Mouse (Mus musculus): Measurements from ENCODE around the gene Zfp704. TPM values are rescaled to one million over a fixed set of nuclear protein-coding genes. Genes with fewer than 3 reads are reported as not detected.

Gene Zfp704
- polyA plus RNA-seq, 1 experiment = 0.08 TPM

DNA sequence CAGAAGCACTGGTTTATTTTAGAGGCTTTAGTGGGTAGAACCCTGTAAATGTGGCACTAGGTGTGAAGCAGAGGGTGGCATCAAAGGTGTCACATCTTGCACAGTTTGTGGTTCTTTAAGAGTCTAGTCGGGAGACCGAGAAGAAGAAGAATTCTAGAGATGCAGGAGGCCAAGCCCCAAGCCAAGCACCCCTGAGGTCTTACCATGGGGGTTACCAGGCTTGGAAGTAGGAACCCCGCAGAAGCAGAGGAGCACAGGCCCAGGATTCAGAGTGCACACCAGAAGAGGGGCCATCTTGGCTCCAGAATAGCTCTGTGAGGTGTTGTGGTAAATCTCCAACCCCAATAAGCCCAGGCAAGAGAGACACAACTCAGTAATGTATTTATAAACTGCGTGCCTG, 201.0 kb downstream of the Zfp704 start:
- Histone ChIP-seq H3K9me3 (ENCODE audit: control insufficient read depth, low read length) (no peaks in the 10 kb centered on the region), H3K4me1 (ENCODE audit: control insufficient read depth) (peaks cover 6% of the 10 kb centered on the region), H3K4me3 (replicated peaks) (no peak overlapping the region), H3K27me3 (ENCODE audit: control insufficient read depth) (no peaks in the 10 kb centered on the region), H3K36me3 (ENCODE audit: control insufficient read depth) (no peaks in the 10 kb centered on the region)
- TF ChIP-seq TAL1 (IDR thresholded peaks at IDR 0.05; ENCODE audit: low read length) (no peak), GATA1 (IDR thresholded peaks at IDR 0.05; ENCODE audit: low read length) (no peak)

DNA sequence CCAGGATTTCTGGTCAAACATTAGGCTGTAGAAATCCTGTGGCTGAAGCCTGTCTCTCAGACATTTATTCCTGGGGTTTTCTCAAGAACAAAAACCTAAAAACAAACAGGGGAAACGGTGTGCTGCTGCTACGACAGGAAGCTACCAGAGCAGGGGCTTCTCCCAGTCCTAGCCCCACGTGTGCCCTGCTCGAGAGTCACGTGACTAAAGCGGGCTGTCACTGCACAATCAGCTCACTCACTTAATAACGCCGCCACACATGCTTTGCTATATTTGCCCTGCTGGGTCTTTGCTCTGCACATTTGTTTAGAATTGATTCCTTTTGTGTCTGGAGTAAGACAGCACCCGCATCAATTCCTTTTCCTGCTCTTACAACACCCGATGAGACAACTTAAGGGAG, 202.1 kb downstream of the Zfp704 start:
- H3K36me3 ChIP-seq (ENCODE audit: control insufficient read depth) = no peaks in the 10 kb centered on the region
- TF ChIP-seq GATA1 (IDR thresholded peaks at IDR 0.05; ENCODE audit: low read length) (no peak), TAL1 (IDR thresholded peaks at IDR 0.05; ENCODE audit: low read length) (no peak)
- no peaks in the 10 kb centered on the region for H3K27me3 ChIP-seq (ENCODE audit: control insufficient read depth)
- H3K9me3 ChIP-seq (ENCODE audit: control insufficient read depth, low read length) = no peaks in the 10 kb centered on the region
- H3K4me1 ChIP-seq (ENCODE audit: control insufficient read depth) = peaks cover 17% of the 10 kb centered on the region
- H3K4me3 ChIP-seq (replicated peaks) = no peak overlapping the region

DNA sequence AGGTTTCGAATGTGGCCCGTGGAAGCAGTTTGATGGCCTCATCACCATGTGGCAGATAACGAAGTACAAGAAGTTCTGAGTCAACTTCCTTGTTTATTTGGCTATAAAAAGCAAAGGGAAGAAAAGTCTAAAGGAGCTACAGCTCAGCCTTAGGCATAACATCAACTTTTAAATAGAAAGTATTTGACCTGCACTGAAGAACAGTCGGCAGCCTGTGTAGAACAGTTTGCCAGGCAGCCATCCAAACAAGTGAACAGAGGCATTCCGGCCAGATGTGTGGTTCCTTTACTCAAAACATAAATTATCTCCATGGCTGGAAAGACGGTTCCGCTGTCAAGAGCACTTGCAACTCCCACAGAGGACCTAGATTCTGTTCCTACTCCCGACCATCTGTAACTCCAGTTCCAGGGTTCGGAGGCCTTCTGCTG, 202.8 kb downstream of the Zfp704 start:
- Histone ChIP-seq H3K9me3 (ENCODE audit: control insufficient read depth, low read length) (no peaks in the 10 kb centered on the region), H3K4me3 (replicated peaks) (no peak overlapping the region), H3K4me1 (ENCODE audit: control insufficient read depth) (peaks cover 21% of the 10 kb centered on the region), H3K36me3 (ENCODE audit: control insufficient read depth) (no peaks in the 10 kb centered on the region), H3K27me3 (ENCODE audit: control insufficient read depth) (no peaks in the 10 kb centered on the region)
- TF ChIP-seq GATA1 (IDR thresholded peaks at IDR 0.05; ENCODE audit: low read length) (no peak), TAL1 (IDR thresholded peaks at IDR 0.05; ENCODE audit: low read length) (no peak)

DNA sequence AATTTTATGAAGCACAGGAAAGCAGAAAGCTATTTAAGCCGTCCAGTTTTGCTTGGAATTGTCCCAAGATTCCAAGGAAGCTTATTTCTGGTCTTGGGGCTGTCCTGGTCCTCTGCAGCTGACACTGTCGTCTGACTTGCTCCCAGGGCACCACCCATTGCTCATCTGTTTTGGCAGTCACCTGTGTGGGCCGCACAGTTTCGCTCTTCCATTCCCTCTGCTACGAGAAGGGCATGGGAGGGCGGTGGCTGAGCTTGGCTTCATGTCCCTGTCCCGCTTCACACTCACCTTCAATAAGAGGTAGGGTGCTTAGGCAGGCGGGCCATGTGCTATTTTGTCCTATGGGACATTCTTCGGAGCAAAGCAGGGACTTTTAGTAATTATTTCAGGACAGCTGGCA, 204.5 kb downstream of the Zfp704 start:
- H3K27me3 ChIP-seq (ENCODE audit: control insufficient read depth) = no peaks in the 10 kb centered on the region
- peaks cover 28% of the 10 kb centered on the region for H3K4me1 ChIP-seq (ENCODE audit: control insufficient read depth)
- H3K36me3 ChIP-seq (ENCODE audit: control insufficient read depth) = no peaks in the 10 kb centered on the region
- H3K9me3 ChIP-seq (ENCODE audit: control insufficient read depth, low read length) = no peaks in the 10 kb centered on the region
- no peak overlapping the region for H3K4me3 ChIP-seq (replicated peaks)
- TF ChIP-seq GATA1 (IDR thresholded peaks at IDR 0.05; ENCODE audit: low read length) = no peak
- no peak for TF ChIP-seq TAL1 (IDR thresholded peaks at IDR 0.05; ENCODE audit: low read length)

DNA sequence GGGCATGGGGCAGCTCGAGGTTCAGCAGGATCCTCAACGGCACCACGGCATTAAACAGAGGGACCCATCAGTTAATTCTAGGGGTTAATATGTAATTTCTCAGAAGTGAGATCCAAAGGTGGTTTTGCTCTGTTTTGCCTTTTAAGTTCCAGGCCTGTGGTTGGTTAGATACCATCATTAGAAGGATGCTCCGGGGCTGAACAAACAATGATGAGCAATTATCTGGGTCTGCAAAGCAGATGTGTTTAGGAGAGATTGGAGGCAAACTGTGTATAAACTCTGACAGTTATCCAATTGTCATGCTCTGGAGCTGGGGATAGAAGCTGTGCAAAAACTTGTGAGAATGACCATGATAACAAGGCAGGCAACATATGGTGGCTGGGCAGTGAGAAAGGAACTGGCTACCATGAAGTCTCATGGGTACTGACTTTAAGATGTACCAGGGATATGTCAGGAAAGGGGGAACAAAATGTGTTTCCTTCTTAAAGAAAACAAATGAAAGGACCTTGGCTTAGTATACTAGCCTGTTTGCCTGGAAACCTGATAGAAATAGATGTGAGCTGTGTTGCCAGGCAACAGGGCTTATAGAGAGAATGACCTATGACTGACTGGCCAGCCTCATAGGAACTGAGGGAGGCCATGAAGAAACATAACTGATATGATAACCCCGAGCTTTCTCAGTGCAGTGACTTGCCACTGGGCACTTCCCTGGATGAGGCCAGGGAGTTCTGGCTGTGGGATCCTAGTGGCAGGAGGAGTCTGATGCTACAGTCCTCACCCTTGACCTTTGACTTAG, 206.4 kb downstream of the Zfp704 start:
- peaks cover 28% of the 10 kb centered on the region for H3K4me1 ChIP-seq (ENCODE audit: control insufficient read depth)
- no peaks in the 10 kb centered on the region for H3K9me3 ChIP-seq (ENCODE audit: control insufficient read depth, low read length)
- no peaks in the 10 kb centered on the region for H3K36me3 ChIP-seq (ENCODE audit: control insufficient read depth)
- H3K27me3 ChIP-seq (ENCODE audit: control insufficient read depth) = no peaks in the 10 kb centered on the region
- H3K4me3 ChIP-seq (replicated peaks) = no peak overlapping the region
- TF ChIP-seq GATA1 (IDR thresholded peaks at IDR 0.05; ENCODE audit: low read length) (no peak), TAL1 (IDR thresholded peaks at IDR 0.05; ENCODE audit: low read length) (no peak)

DNA sequence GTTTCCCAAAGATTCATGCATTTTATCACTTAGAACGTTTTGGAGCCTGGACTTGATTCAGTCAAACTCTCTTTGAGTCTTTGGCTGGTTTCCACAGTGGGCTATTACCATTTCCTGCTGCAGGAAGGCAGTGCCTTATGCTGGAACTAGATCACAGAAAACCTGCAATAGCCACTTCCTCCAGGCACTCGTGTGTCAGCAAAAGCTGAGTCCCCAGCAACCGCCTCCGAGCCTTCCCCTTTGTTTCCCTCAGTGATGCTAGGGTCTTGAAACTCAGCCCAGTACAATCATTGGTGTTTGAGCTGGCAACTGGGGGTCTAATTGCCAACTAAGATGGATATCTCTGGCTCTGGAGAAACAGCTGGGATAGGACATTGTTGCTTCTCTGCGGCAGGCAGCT, 207.0 kb downstream of the Zfp704 start:
- Histone ChIP-seq H3K4me1 (ENCODE audit: control insufficient read depth) (peaks cover 28% of the 10 kb centered on the region), H3K9me3 (ENCODE audit: control insufficient read depth, low read length) (no peaks in the 10 kb centered on the region), H3K36me3 (ENCODE audit: control insufficient read depth) (no peaks in the 10 kb centered on the region), H3K4me3 (replicated peaks) (no peak overlapping the region), H3K27me3 (ENCODE audit: control insufficient read depth) (no peaks in the 10 kb centered on the region)
- no peak for TF ChIP-seq TAL1 (IDR thresholded peaks at IDR 0.05; ENCODE audit: low read length)
- TF ChIP-seq GATA1 (IDR thresholded peaks at IDR 0.05; ENCODE audit: low read length) = no peak

DNA sequence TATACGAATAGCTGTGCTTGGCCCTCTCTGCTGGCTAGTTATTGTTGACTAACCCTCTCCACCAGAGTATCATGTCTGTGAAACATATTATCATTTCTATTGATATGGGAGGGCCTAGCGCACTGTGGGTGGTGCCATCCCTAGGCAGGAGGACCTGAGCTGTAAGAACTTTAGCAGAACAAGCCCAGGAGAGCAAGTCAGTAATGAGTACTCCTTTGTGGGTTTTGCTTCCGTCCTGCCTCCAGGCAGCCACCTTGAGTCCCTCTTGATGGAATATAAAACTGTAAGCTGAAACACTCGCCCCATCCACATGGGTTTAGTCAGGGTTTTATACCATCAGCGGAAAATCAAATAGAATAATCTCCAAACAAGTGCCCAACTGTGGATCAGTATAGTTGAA, 207.5 kb downstream of the Zfp704 start:
- Histone ChIP-seq H3K9me3 (ENCODE audit: control insufficient read depth, low read length) (no peaks in the 10 kb centered on the region), H3K4me1 (ENCODE audit: control insufficient read depth) (peaks cover 28% of the 10 kb centered on the region), H3K4me3 (replicated peaks) (no peak overlapping the region), H3K36me3 (ENCODE audit: control insufficient read depth) (no peaks in the 10 kb centered on the region), H3K27me3 (ENCODE audit: control insufficient read depth) (no peaks in the 10 kb centered on the region)
- TF ChIP-seq GATA1 (IDR thresholded peaks at IDR 0.05; ENCODE audit: low read length) (no peak), TAL1 (IDR thresholded peaks at IDR 0.05; ENCODE audit: low read length) (no peak)

DNA sequence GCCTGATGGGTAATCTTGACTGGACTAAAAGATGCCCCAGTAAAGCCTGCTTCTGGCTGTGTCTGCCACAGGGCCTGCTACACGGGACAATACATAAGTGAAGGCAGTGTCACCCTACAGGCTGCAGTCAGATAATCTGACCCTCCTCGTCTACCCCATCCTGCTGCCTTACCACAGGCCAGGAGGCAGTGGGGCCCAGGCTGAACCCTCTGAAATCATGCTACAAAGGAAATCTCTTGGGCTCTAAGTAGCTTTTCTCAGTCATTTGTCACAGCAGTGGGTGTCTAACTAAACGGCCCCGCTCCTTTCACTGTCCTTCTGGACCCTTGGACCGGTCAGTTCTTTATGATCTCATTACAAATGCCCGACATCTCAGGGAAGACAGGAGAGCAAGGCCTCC, 208.2 kb downstream of the Zfp704 start:
- H3K4me3 ChIP-seq (replicated peaks) = no peak overlapping the region
- H3K4me1 ChIP-seq (ENCODE audit: control insufficient read depth) = peaks cover 28% of the 10 kb centered on the region
- no peaks in the 10 kb centered on the region for H3K36me3 ChIP-seq (ENCODE audit: control insufficient read depth)
- no peaks in the 10 kb centered on the region for H3K9me3 ChIP-seq (ENCODE audit: control insufficient read depth, low read length)
- no peaks in the 10 kb centered on the region for H3K27me3 ChIP-seq (ENCODE audit: control insufficient read depth)
- TF ChIP-seq TAL1 (IDR thresholded peaks at IDR 0.05; ENCODE audit: low read length) (no peak), GATA1 (IDR thresholded peaks at IDR 0.05; ENCODE audit: low read length) (no peak)

DNA sequence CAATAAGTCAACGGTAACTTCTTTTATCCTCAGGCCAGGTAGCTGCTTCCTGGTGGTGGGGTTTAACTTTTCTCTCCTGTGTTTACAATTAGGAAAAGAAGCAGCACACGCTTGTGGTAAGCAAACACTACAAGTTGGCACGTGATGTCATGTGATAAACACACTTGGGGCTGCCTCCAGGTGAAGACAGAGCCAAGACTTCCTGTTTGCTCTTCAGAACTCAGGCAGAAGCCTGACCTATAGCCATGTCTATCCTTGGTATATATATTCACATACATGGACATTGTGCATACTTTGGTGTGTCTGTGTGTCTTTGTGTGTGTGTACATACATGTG, 209.0 kb downstream of the Zfp704 start:
- Histone ChIP-seq H3K36me3 (ENCODE audit: control insufficient read depth) (no peaks in the 10 kb centered on the region), H3K9me3 (ENCODE audit: control insufficient read depth, low read length) (no peaks in the 10 kb centered on the region), H3K4me1 (ENCODE audit: control insufficient read depth) (peaks cover 28% of the 10 kb centered on the region), H3K27me3 (ENCODE audit: control insufficient read depth) (no peaks in the 10 kb centered on the region), H3K4me3 (replicated peaks) (no peak overlapping the region)
- TF ChIP-seq TAL1 (IDR thresholded peaks at IDR 0.05; ENCODE audit: low read length) = no peak
- no peak for TF ChIP-seq GATA1 (IDR thresholded peaks at IDR 0.05; ENCODE audit: low read length)
